Mouse (Mus musculus) testis, adult 2 months (tissue): Measurements from ENCODE around the gene Psat1.

ENCODE experiments used
- CTCF ChIP-seq: fragments of 200-500 bp; IDR thresholded peaks from 2 replicates; pipeline ENCODE4 v1.5.1; 2012; ENCODE audit warnings: low read depth, mild to moderate bottlenecking, inconsistent platforms, low read length, moderate library complexity; ENCODE audit not compliant: control insufficient read depth, insufficient read depth, insufficient replicate concordance
- POLR2A ChIP-seq: fragments of 200-500 bp; IDR thresholded peaks from 2 replicates; pipeline ENCODE4 v1.6.1; 2012; ENCODE audit warnings: low read depth, mild to moderate bottlenecking, inconsistent platforms, low read length, moderate library complexity; ENCODE audit not compliant: control insufficient read depth

- TF ChIP-seq POLR2A (no peak), CTCF (no peak)
Observed at GRCm38 (mm10) chr19:15973365-15973764, 26.2 kb upstream of the Psat1 start.
